Comparison of ENCODE assay signal across 22 mouse cellular contexts in the genomic region with DNA sequence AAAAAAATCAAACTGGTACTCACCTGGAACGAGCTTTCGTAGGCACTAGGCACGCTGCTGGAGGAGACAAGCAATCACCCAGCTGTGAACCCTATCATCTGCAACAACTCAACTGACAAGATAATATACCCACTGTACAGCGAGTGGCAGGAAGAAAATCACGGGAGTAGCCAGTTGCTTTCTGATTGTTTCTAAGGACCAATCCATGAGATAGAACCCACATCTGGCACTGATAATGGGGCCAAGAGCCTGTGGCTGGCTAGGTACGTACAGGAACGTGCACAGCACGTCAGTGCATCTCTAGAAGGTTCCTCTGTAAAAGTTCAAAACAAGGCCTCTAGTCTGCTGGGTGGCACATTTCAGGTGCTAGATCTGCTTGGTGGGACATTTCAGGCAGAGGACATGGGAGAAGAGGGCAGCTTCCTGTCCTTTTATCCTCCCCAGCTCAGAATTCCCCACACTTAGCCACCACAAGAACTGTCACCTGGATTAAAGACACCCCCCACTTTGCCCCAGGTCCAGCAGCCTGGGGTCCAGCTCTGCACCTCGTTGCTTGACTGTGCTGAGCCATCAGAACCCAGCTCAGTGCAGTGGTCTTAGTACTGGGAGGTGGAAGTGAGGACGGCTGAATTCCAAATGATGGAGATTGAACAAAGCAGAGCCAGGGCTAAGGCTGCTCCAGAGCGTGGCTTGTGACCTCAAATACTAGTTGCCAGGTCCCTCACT. TPM values are rescaled to one million over a fixed set of nuclear protein-coding genes. Genes with fewer than 3 reads are reported as not detected.
DNase-seq lines count a peak whose midpoint lies in the region; ATAC-seq lines count a peak whose summit lies in the region.
"Had no signal": no experiment of that assay in that cellular context is flagged by ENCODE, and none has a peak within 500 bp of the region (broad histone marks: within the 10 kb centered on the region; RNA-seq: fewer than 3 reads in every experiment).

No protein-coding gene starts in this region.

- H3K9me3 ChIP-seq in liver, embryonic 11.5 days (ENCODE audit: control insufficient read depth, low read length): no peaks in the 10 kb centered on the region
- no peaks in the 10 kb centered on the region for H3K9me3 ChIP-seq in liver, embryonic 12.5 days (replicated peaks)
- H3K9me3 ChIP-seq in liver, embryonic 15.5 days (replicated peaks): no peaks in the 10 kb centered on the region
- H3K9me3 ChIP-seq in kidney, embryonic 16.5 days (ENCODE audit: low read length): no peaks in the 10 kb centered on the region
- H3K9me3 ChIP-seq: embryonic facial prominence, embryonic 15.5 days; forebrain, embryonic 10.5 days; forebrain, embryonic 15.5 days; G1E; heart, embryonic 10.5 days; hindbrain, embryonic 12.5 days had no signal

- H3K4me2 ChIP-seq in liver, embryonic 11.5 days: no peak overlapping the region
- no peak overlapping the region for H3K4me2 ChIP-seq in liver, embryonic 12.5 days
- H3K4me2 ChIP-seq in liver, embryonic 15.5 days: no peak overlapping the region
- no peak overlapping the region for H3K4me2 ChIP-seq in kidney, embryonic 16.5 days (replicated peaks; ENCODE audit: low read depth, low read length)
- H3K4me2 ChIP-seq: embryonic facial prominence, embryonic 15.5 days; forebrain, embryonic 15.5 days; hindbrain, embryonic 12.5 days had no signal

- peaks cover 28% of the 10 kb centered on the region for H3K36me3 ChIP-seq in liver, embryonic 11.5 days (ENCODE audit: control insufficient read depth, insufficient read depth, low read length)
- H3K36me3 ChIP-seq in liver, embryonic 12.5 days: peaks cover 68% of the 10 kb centered on the region
- peaks cover 54% of the 10 kb centered on the region for H3K36me3 ChIP-seq in liver, embryonic 15.5 days (replicated peaks)
- peaks cover 41% of the 10 kb centered on the region for H3K36me3 ChIP-seq in kidney, embryonic 16.5 days (ENCODE audit: insufficient read depth, low read length)

- no peaks in the 10 kb centered on the region for H3K27me3 ChIP-seq in liver, embryonic 11.5 days (replicated peaks; ENCODE audit: control insufficient read depth, insufficient read depth, low read length)
- H3K27me3 ChIP-seq in liver, embryonic 12.5 days (replicated peaks): no peaks in the 10 kb centered on the region
- H3K27me3 ChIP-seq in liver, embryonic 15.5 days: no peaks in the 10 kb centered on the region
- H3K27me3 ChIP-seq in kidney, embryonic 16.5 days (ENCODE audit: insufficient read depth, low read length): no peaks in the 10 kb centered on the region
- H3K27me3 ChIP-seq: embryonic facial prominence, embryonic 15.5 days; forebrain, embryonic 15.5 days; hindbrain, embryonic 12.5 days had no signal

- no peak overlapping the region for H3K27ac ChIP-seq in liver, embryonic 11.5 days (ENCODE audit: low read depth, low read length)
- H3K27ac ChIP-seq in liver, embryonic 12.5 days: 0 out of 2 replicates have a peak overlapping the region, but pooled peaks have one; percentile 31
- no peak overlapping the region for H3K27ac ChIP-seq in liver, embryonic 15.5 days (replicated peaks)
- no peak overlapping the region for H3K27ac ChIP-seq in kidney, embryonic 16.5 days (ENCODE audit: low read length)
- H3K27ac ChIP-seq: embryonic facial prominence, embryonic 15.5 days; forebrain, embryonic 10.5 days; forebrain, embryonic 15.5 days; heart, embryonic 10.5 days; hindbrain, embryonic 12.5 days had no signal

- H3K4me1 ChIP-seq in liver, embryonic 11.5 days (replicated peaks; ENCODE audit: control insufficient read depth, insufficient read depth, low read length): peaks cover 11% of the 10 kb centered on the region
- peaks cover 27% of the 10 kb centered on the region for H3K4me1 ChIP-seq in liver, embryonic 12.5 days
- peaks cover 21% of the 10 kb centered on the region for H3K4me1 ChIP-seq in liver, embryonic 15.5 days (replicated peaks)
- H3K4me1 ChIP-seq in kidney, embryonic 16.5 days (ENCODE audit: insufficient read depth, low read length): no peaks in the 10 kb centered on the region
- H3K4me1 ChIP-seq: embryonic facial prominence, embryonic 15.5 days; forebrain, embryonic 15.5 days; hindbrain, embryonic 12.5 days had no signal

- ATAC-seq in liver, embryonic 11.5 days (replicated peaks; ENCODE audit: low FRiP score): peak; percentile 42; the same call in 1 of the 2 replicates
- 0 out of 2 replicates have a peak, but pooled peaks have one; percentile 28 for ATAC-seq in liver, embryonic 12.5 days
- ATAC-seq in liver, embryonic 15.5 days (ENCODE audit: insufficient read depth): peak; percentile 49; the same call in 1 of the 2 replicates
- peak; percentile 42 for ATAC-seq in megakaryocyte-erythroid progenitor cell, adult 5-6 weeks (replicated peaks; ENCODE audit: low FRiP score, low TSS enrichment, poor library complexity, severe bottlenecking)
- no peak for ATAC-seq in kidney, embryonic 16.5 days (ENCODE audit: low FRiP score, low TSS enrichment)
- ATAC-seq: forebrain, embryonic 15.5 days had no signal

- 56% methylated on average over 11 of the region's 11 CpGs for WGBS in liver, embryonic 11.5 days
- 38% methylated on average over 11 of the region's 11 CpGs for WGBS in liver, embryonic 12.5 days (ENCODE audit: insufficient replicate concordance)
- 40% methylated on average over 11 of the region's 11 CpGs for WGBS in liver, embryonic 15.5 days (ENCODE audit: insufficient replicate concordance)
- WGBS in kidney, embryonic 16.5 days: 89% methylated on average over 11 of the region's 11 CpGs

- no peak overlapping the region for H3K9ac ChIP-seq in liver, embryonic 11.5 days (ENCODE audit: low read depth, low read length)
- no peak overlapping the region for H3K9ac ChIP-seq in liver, embryonic 12.5 days
- H3K9ac ChIP-seq in liver, embryonic 15.5 days: no peak overlapping the region
- H3K9ac ChIP-seq in kidney, embryonic 16.5 days (replicated peaks; ENCODE audit: low read length): no peak overlapping the region
- H3K9ac ChIP-seq: embryonic facial prominence, embryonic 15.5 days; forebrain, embryonic 15.5 days; hindbrain, embryonic 12.5 days had no signal

- H3K4me3 ChIP-seq in liver, embryonic 11.5 days (ENCODE audit: low read depth, low read length): no peak overlapping the region
- H3K4me3 ChIP-seq in liver, embryonic 12.5 days: no peak overlapping the region
- H3K4me3 ChIP-seq in liver, embryonic 15.5 days (replicated peaks): no peak overlapping the region
- no peak overlapping the region for H3K4me3 ChIP-seq in kidney, embryonic 16.5 days (ENCODE audit: low read length)
- H3K4me3 ChIP-seq: embryonic facial prominence, embryonic 15.5 days; erythroblast, embryonic 14.5 days; forebrain, embryonic 10.5 days; forebrain, embryonic 15.5 days; heart, embryonic 10.5 days; hindbrain, embryonic 12.5 days had no signal

- no peak for DNase-seq in liver, embryonic 11.5 days (ENCODE audit: low spot score)
- DNase-seq in liver: no peak
- no peak for DNase-seq in left cerebral cortex, adult 9 months (ENCODE audit: low spot score in 2 of 2)
- DNase-seq in urinary bladder, postnatal 36 days (ENCODE audit: low spot score in 2 of 2): no peak
- DNase-seq: adrenal gland, postnatal 10 days; cerebellum, adult 11 months; cerebellum, adult 8-10 months; gastrocnemius, postnatal 36 days; heart, adult 18-20 months; heart, postnatal 10 days; heart, postnatal 4 days had no signal

RNA-seq across cellular contexts. Expression of gene Bola3, which starts 12.7 kb away (rescaled TPM):
- polyA plus RNA-seq in liver, embryonic 11.5 days (2014; fragmentation: Nextera tagmentation; extraction: Ambion mirVana): 307 and 333 TPM in 2 replicates
- 314 and 322 TPM in 2 replicates for polyA plus RNA-seq in liver, embryonic 12.5 days (2016; fragmentation: Nextera tagmentation; extraction: Ambion mirVana)
- polyA plus RNA-seq in liver, embryonic 15.5 days (2015; fragmentation: Nextera tagmentation; extraction: Ambion mirVana): 204 and 248 TPM in 2 replicates
- 127 and 162 TPM in 2 replicates for total RNA-seq in megakaryocyte-erythroid progenitor cell, adult 5-6 weeks (2014; fragmentation: Nextera tagmentation)
- total RNA-seq in megakaryocyte-erythroid progenitor cell, adult 5-6 weeks (2017): 90.1 and 125 TPM in 2 replicates
- polyA plus RNA-seq in kidney, embryonic 16.5 days (2015; fragmentation: Nextera tagmentation; extraction: Ambion mirVana): 136 and 142 TPM in 2 replicates

RNA-seq across cellular contexts. Expression of gene Mob1a, which starts 35.9 kb away (rescaled TPM):
- polyA plus RNA-seq in liver, embryonic 11.5 days (2014; fragmentation: Nextera tagmentation; extraction: Ambion mirVana): 78.5 and 84.8 TPM in 2 replicates
- 58.6 and 59.9 TPM in 2 replicates for polyA plus RNA-seq in liver, embryonic 12.5 days (2016; fragmentation: Nextera tagmentation; extraction: Ambion mirVana)
- polyA plus RNA-seq in liver, embryonic 15.5 days (2015; fragmentation: Nextera tagmentation; extraction: Ambion mirVana): 34.9 and 35.9 TPM in 2 replicates
- 58.8 and 60.6 TPM in 2 replicates for total RNA-seq in megakaryocyte-erythroid progenitor cell, adult 5-6 weeks (2014; fragmentation: Nextera tagmentation)
- 117 and 119 TPM in 2 replicates for total RNA-seq in megakaryocyte-erythroid progenitor cell, adult 5-6 weeks (2017)
- polyA plus RNA-seq in kidney, embryonic 16.5 days (2015; fragmentation: Nextera tagmentation; extraction: Ambion mirVana): 70.0 and 73.8 TPM in 2 replicates

RNA-seq across cellular contexts. Expression of gene Mthfd2, which starts 36.0 kb away (rescaled TPM):
- 119 and 120 TPM in 2 replicates for polyA plus RNA-seq in liver, embryonic 11.5 days (2014; fragmentation: Nextera tagmentation; extraction: Ambion mirVana)
- polyA plus RNA-seq in liver, embryonic 12.5 days (2016; fragmentation: Nextera tagmentation; extraction: Ambion mirVana): 112 and 114 TPM in 2 replicates
- polyA plus RNA-seq in liver, embryonic 15.5 days (2015; fragmentation: Nextera tagmentation; extraction: Ambion mirVana): 61.6 and 67.8 TPM in 2 replicates
- total RNA-seq in megakaryocyte-erythroid progenitor cell, adult 5-6 weeks (2014; fragmentation: Nextera tagmentation): 20.4 and 44.9 TPM in 2 replicates
- total RNA-seq in megakaryocyte-erythroid progenitor cell, adult 5-6 weeks (2017): 26.9 and 30.5 TPM in 2 replicates
- polyA plus RNA-seq in kidney, embryonic 16.5 days (2015; fragmentation: Nextera tagmentation; extraction: Ambion mirVana): 38.5 and 40.5 TPM in 2 replicates
